Mouse (Mus musculus): ENCODE data around the gene Olfr319.
"Not testable (repeated sequence)": the region's sequence is repeated elsewhere in the genome, so short reads cannot be mapped to it uniquely, and the experiment has no call there.

Olfr319 gene

DNA sequence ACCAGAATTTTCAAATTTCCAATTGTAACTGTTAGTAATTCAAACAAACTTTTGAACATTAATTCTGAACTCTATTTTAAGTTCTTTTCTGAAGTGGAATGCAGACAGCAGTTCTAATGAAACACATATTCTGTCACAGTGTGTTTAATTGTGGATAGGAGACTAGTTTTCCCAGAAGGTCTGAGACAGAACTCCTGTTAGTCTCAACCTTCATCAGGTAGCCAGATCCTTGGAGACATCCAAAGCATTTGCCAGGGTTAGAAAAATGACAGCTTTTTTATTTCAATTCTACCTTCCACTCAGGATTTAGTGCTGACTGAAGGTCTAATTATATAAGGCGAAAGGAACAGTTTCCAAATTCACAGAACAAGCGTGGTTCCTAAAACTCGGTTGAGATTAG lies at the start of gene Olfr319:
Olfr319 (plus strand) TSS at position 301 of the 400 bp plus-strand sequence.
- in situ Hi-C loops (cut with MboI, MseI): loop anchor here (25.0 kb wide), 1 partner anchor 1837 kb away; no protein-coding TSS in a partner anchor

DNA sequence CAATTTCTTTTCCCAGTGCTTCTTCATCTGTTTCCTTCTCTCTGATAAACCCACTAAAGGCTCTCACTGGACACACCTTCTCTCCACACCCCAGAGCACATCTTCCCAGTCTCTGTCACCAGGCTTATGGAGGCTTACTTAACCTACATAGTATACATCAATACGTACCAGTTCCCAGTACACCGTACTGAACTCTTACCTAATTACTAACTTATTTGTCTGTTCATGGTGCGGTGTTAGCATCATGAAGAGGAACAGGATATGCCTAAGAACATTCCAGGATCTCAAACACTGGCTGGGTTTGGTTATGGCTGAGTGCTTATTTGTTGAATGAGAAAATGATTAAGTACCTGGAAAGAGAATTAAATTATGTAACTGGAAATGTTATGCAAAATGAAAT lies 43.8 kb upstream of the Olfr319 start:
- in situ Hi-C loops (cut with MboI, MseI): no loop called here

DNA sequence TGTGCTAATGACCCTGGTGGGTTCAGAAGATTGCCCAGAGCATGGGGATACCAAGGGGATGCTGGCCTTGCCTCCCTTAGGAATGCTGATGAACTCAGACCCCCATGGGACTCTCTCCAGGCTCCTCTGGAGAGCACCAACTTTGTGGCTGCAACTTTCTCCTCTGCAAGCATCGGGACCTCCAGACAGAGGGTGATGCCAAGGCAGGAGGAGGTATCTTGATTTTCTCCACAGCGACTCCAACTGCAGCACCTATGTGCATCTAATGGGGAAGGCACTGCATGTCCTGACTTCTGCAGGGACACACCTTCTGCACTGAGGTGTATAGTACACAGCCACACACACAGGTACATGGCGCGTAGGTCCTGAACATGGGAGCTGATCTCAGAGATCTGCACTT lies 40.4 kb upstream of the Olfr319 start, which contains the start of gene Olfr322:
Olfr322 (plus strand) TSS at position 187 of the 400 bp plus-strand sequence.
- in situ Hi-C loops (cut with MboI, MseI): no loop called here

DNA sequence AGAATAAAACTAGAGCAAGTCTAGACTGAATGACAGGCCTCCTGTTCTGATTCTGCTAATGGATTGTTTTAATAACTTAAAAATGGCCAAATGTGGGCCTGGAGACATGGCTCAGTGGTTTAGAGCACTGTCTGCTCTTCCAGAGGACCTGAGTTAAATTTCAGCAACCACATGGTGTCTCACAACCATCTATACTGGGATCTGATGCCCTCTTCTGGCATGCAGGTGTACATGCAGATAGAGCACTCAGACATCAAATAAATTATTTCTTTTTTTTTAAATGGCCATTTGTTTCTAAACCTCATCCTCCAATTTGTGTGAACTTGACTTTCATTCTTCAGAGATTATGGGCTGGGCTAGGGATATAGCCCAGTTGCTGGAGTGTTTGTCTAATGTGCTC lies 29.7 kb upstream of the Olfr319 start:
- in situ Hi-C loops (cut with MboI, MseI): no loop called here

DNA sequence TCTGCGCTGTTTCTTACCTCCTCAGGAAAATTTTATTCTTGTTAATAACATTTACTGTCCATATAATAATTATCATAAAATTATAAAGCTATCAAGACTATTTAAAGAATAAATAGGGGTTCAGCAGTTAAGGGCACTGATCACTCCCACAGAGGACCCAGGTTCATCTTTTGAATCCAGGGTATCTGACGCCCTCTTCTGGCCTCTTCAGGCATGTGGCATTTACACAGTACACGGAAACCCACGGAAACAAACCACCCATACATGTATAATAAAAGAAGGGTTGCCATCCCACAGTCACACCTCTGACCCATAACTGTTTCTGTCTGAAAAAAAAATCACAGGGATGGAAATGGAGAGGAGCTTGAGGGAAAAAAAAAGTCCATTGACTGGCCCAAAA lies 27.1 kb upstream of the Olfr319 start:
- in situ Hi-C loops (cut with MboI, MseI): no loop called here

GRCm38 (mm10) chr11:58680799-58681198 lies 18.2 kb upstream of the Olfr319 start, which contains the start of gene Olfr320:
Olfr320 (plus strand) TSS chr11:58681099.
- in situ Hi-C loops (cut with MboI, MseI): loop anchor here (5.0 to 25.0 kb wide), 2 partner anchors 42 to 1818 kb away; partner anchors contain the start of gene Olfr318

DNA sequence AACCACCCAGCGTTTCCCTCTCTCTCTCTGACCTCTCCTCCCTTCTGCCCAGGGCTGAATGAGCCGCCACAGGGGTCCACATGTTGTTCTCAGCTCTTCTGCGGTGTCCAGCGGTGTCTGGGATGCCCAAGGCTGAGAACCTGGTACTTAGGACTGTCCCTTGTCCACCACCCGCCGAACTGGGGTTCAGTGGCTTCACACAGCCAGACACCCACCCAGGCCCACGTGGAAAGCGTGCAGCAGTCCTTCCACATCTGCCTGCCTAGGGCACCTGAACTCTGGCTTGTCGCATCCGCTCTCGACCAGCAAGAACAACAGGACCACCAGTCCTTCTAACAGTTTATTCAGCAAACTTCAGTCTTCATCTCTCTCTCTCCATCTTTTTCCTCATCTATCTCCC lies 10.1 kb downstream of the Olfr319 start:
- in situ Hi-C loops (cut with MboI, MseI): no loop called here

GRCm38 (mm10) chr11:58717723-58718122 lies 18.8 kb downstream of the Olfr319 start:
- in situ Hi-C loops (cut with MboI, MseI): not testable (repeated sequence)

DNA sequence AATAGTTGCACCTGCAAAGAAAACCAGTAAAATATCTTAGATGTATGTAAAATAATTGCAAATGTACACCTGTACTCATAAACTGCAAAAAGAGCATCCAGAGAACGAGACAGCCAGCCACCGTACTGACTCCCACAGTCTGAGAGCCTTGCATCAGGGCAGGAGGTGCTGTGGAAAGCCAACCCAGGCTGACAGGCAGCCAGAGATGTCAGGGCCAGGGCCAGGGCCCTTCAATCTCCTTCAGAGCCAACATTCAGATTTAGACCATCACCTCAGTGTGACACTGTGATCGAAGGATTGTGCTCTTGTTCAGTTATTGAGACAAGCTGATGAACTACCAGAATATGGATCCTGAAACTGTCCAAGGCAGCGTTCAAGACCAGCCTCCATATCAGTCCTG lies 20.7 kb downstream of the Olfr319 start:
- in situ Hi-C loops (cut with MboI, MseI): loop anchor here (5.0 kb wide), 2 partner anchors 37 to 38 kb away; partner anchors contain the start of gene Olfr320

DNA sequence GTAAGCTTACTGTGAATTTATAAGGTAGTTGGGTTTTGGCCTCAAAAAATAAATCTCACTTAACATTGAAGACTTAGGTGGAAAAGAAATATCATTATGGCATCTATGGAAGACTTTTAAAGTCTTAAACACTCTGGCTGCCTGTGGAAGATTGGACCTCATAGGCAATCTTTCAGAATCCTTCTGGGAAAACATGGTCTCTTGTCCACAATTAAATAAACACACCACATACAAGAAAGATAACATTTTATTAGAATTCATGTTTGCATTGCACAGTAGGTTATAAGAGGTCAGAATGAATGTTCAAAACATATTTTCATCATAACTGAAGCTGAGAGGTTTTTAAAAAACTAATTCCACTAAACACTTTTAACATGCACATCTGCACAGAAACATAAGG lies 25.0 kb downstream of the Olfr319 start, which contains the start of gene Olfr318:
Olfr318 (minus strand) TSS at position 101 of the 400 bp plus-strand sequence.
- in situ Hi-C loops (cut with MboI, MseI): loop anchor here (5.0 kb wide), 2 partner anchors 33 to 42 kb away; partner anchors contain the start of gene Olfr320

GRCm38 (mm10) chr11:58727896-58728650 lies 29.1 kb downstream of the Olfr319 start:
- in situ Hi-C loops (cut with MboI, MseI): not testable (repeated sequence)

- in situ Hi-C loops (cut with MboI, MseI): no loop called here
Measured at GRCm38 (mm10) chr11:58733372-58733771, 34.4 kb downstream of the Olfr319 start.

GRCm38 (mm10) chr11:58738792-58739262 lies 39.9 kb downstream of the Olfr319 start, which contains the start of gene Olfr317:
Olfr317 (minus strand) TSS chr11:58739212.
- in situ Hi-C loops (cut with MboI, MseI): no loop called here

DNA sequence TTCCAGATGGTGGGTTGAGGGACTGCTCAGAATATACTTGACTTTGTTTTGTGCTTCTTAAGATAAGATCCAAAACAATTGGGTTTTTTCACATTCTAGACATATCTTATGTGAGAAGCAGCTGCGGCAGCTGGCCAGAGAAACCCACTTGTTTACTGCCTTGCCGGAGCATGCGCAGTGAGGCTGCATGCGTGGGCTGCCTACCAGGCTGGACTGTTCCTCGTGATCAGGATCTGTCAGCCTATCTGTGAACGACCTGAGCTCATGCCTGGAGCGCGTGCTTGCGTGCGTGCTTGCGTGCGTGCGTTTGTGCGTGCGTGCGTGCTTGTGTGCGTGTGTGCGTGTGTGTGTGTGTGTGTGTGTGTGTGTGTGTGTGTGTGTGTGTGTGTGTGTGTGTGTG lies 52.1 kb downstream of the Olfr319 start:
- in situ Hi-C loops (cut with MboI, MseI): not testable (repeated sequence)

GRCm38 (mm10) chr11:58752434-58752833 lies 53.5 kb downstream of the Olfr319 start, which contains the start of gene Olfr316:
Olfr316 (plus strand) TSS chr11:58752734.
- in situ Hi-C loops (cut with MboI, MseI): no loop called here

Data from regulatory T cell (primary cell).